Mouse (Mus musculus): Measurements from ENCODE around the gene Lypd6b.

Gene Lypd6b

DNA sequence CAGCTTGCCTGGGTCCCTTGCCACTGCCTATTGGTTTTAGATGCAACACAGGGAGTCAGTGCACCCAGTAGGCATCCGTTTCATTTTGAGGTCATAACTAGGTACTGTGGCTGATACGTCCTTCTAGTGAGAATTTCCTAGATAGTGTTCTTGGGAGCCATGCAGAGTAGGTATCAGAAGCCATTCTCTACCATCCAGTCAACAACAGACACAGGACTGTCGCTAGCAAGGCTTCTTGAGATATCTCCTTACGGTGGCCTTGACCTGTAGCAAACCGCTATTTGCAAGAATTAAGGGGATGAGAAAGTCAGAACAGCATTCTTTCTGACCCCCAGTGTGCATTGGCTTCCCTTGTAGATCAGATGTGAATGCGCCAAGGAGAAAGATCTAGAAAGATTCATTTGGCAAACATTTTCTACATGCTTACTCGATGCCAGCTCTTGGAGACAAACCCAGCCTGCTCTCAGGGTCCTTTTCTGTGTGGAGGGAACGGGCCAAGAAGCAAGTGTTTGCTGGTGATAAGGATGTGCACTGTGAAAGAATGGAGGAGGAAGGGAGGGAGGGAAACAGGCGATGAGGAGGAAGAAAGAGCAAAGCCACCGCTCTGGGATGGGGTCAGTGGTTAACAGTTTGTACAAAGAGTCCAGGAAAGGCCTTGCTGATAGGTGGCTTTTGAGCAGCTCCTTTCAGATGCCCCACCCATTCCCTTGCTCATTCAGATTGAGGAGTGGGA, 82.5 kb downstream of the Lypd6b start:
- no peak for DNase-seq (ENCODE audit: low spot score in 2 of 2)

GRCm38 (mm10) chr2:49871012-49871411, 83.5 kb downstream of the Lypd6b start:
- no peak for DNase-seq (ENCODE audit: low spot score in 2 of 2)

DNA sequence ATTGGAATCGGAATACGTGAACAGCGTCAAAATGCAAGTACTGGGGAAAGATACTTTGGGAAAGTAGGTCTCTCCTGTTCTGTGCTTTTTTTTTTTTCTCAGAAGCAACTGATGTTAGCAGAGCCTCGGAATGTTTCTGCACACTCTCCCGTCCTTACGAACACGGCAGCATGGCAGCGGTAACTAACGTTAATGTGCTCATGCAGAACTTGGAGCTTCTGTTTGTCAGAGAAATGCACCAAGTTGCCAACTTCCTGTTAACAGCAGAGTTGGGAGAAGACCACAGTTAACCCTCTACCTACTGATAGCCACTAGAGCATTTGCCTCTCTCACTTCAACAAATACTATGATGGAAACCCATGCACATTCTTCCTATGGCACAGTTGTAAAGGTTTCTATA, 93.0 kb downstream of the Lypd6b start:
- DNase-seq (ENCODE audit: low spot score in 2 of 2) = no peak

DNA sequence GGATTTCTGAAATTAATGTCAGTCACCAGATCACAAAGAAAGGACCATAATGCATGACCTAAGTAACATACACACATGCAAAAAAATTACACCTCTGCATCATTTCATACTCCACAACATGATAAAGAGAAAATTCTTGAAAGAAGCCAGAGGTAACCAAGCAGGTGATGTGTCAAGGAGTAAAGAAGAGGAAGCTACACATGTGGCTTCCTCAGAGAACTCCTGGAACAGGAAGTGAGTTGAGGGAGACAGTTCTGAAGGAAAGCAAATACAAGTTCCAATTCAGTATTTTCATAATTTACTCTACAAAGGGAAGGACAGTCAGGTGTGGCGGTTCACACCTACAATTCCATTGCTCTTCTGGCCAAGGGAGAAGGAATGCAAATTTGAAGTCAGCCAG, 93.5 kb downstream of the Lypd6b start:
- DNase-seq (ENCODE audit: low spot score in 2 of 2) = no peak

- no peak for DNase-seq (ENCODE audit: low spot score in 2 of 2)
Measured at GRCm38 (mm10) chr2:49882461-49882860, 95.0 kb downstream of the Lypd6b start.

GRCm38 (mm10) chr2:49883990-49884389, 96.5 kb downstream of the Lypd6b start:
- no peak for DNase-seq (ENCODE audit: low spot score in 2 of 2)

- DNase-seq (ENCODE audit: low spot score in 2 of 2) = no peak
Measured at GRCm38 (mm10) chr2:49886209-49886608, 98.7 kb downstream of the Lypd6b start.

GRCm38 (mm10) chr2:49888346-49888745, 100.9 kb downstream of the Lypd6b start:
- DNase-seq (ENCODE audit: low spot score in 2 of 2) = no peak

GRCm38 (mm10) chr2:49890727-49891126, 103.2 kb downstream of the Lypd6b start:
- no peak for DNase-seq (ENCODE audit: low spot score in 2 of 2)

DNA sequence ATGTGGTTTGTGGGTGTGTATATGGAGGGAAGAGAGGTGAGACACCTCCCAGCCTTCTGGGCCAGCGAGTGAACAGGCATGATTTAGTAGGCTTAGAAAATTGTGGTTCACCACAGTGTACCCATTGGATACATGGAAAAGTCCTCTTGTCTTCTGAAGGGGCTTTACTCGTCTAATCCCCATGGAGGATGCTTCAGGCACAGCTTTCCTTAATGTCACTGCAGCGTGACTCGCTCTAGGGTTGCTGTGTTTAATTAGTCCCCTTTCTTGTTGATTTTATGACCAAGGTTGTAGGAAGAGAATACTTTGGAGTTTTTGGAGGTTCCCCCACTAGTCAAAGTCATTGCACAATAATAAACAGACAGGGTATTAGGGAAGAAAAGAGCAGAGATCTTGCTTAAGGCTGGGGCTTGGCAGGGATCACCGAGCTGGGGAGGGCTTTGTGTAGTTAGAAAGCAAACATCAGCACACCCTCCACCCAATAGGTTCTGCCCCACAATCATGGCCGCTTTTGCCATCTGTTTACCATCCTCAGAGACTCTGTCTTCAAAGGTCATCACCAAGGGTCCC, 122.4 kb downstream of the Lypd6b start:
- no peak for DNase-seq (ENCODE audit: low spot score in 2 of 2)

GRCm38 (mm10) chr2:49911296-49912034, 124.0 kb downstream of the Lypd6b start:
- DNase-seq (ENCODE audit: low spot score in 2 of 2) = no peak

DNA sequence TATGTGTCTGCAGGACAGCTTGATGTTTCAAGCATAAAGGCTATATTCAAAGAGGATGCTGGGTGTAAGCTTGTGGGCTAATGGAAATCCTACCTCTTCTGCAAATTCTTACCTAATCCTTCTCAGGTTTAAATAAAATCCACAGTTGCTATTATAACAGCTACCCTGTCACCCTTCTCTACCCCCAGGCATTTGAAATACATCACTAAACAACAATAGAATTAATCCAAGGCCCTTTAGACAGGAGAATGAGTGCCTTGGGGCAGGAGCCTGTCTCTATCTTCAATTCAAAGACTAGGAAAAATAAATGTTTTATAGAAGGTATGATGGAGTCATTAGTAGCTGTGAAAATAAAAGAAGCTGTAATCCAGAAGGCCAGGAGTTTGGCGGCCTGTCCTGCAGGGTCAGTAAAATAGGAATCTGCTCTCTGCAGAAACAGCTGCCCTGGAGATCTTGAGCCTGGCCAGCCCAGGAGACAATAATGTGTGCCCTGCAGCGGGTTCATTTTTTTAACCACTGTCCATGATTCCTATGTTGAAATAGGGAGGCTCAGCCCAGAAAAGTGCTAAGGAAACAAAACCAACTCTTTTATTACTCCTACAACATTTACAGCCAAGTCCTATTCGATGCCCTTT, 124.9 kb downstream of the Lypd6b start:
- DNase-seq (ENCODE audit: low spot score in 2 of 2) = no peak

GRCm38 (mm10) chr2:49917489-49917888, 130.0 kb downstream of the Lypd6b start:
- no peak for DNase-seq (ENCODE audit: low spot score in 2 of 2)

DNA sequence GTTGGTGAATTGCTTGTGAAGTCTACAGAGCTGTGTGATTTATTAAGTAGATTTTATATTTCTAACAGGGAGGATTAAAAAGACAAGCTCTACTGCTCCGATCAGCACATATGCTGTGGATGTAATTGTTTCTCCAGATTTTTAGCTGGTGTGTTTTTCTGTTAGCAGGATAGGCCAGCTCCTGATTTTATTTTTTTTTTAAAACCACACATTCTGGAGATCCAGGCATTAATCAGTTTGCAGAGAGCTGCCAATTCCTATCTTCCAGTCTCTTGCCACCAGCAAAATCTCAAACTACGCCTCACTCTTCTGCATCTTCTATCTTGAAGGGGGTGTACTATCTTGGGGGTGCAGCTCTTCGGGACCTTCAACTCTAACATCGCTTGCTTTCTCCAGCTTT, 130.6 kb downstream of the Lypd6b start:
- no peak for DNase-seq (ENCODE audit: low spot score in 2 of 2)

DNA sequence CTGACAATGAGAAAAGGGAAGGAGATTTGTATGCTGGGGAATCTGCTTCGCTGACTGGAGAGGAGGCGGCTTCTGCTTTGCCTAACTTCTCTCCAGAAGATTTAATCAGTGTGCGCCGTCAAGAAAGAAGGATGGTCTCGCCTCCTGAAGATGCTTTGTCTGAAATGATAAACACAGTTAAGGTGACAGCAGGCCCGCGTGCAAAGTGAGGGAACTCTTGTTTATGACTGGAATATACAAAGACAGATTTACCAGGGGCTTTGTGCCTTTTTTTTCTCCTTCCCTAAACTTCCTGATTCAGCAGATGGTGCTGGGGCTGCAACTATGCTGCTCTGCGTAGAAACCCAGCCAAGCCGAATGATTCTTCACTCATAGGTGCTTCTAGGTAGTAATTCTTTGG, 131.2 kb downstream of the Lypd6b start:
- no peak for DNase-seq (ENCODE audit: low spot score in 2 of 2)

- no peak for DNase-seq (ENCODE audit: low spot score in 2 of 2)
Measured at GRCm38 (mm10) chr2:49921948-49922347, 134.5 kb downstream of the Lypd6b start.

GRCm38 (mm10) chr2:49922810-49923209, 135.3 kb downstream of the Lypd6b start:
- DNase-seq (ENCODE audit: low spot score in 2 of 2) = no peak

DNA sequence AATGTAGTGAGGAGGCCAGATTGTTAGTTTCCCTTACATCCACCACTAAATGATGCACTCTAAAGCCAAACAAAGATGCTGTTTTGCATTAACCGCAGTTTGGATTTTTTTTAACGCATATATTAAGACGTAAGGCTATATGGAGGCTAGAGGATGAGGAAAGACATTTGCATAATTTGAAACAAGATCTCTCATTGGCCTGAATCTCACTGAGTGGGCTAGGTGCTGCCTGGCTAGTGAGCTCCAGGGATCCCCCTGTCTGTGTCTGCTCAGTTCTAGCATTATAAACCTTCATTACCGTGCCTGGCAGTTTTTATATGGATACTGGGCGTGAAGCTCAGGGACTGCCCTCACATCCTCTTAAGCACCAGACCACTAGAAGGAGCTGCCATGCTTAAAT, 138.7 kb downstream of the Lypd6b start:
- no peak for DNase-seq (ENCODE audit: low spot score in 2 of 2)

- no peak for DNase-seq (ENCODE audit: low spot score in 2 of 2)
Measured at GRCm38 (mm10) chr2:49927362-49927761, 139.9 kb downstream of the Lypd6b start.

GRCm38 (mm10) chr2:49929931-49930330, 142.4 kb downstream of the Lypd6b start:
- DNase-seq (ENCODE audit: low spot score in 2 of 2) = no peak

- no peak for DNase-seq (ENCODE audit: low spot score in 2 of 2)
Measured at GRCm38 (mm10) chr2:49937621-49938020, 150.1 kb downstream of the Lypd6b start.

GRCm38 (mm10) chr2:49938246-49938645, 150.8 kb downstream of the Lypd6b start:
- DNase-seq (ENCODE audit: low spot score in 2 of 2) = no peak

DNA sequence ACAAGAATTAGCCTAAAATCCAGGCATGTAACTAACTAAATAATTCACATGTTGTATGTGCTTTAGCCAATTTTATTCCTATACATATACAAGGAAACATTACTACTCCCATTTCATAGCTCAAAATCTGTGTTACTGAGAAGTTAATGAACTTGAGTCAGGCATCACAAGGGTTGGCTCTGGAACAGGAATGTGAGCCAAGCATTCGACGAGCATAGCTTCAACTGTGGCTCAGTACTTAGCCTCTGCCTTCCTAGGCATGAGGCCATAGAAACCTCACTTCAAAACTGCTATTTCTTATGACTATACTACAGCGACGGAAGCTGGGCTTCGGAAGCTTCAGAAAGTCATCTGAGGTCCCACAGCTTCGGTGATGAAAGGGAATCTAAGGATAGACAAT, 152.9 kb downstream of the Lypd6b start:
- no peak for DNase-seq (ENCODE audit: low spot score in 2 of 2)
